Mouse (Mus musculus) erythroblast, embryonic 14.5 days (primary cell): ENCODE measurements at regions not wholly inside any gene's neighbourhood (a gene's known extent, or its start where the extent isn't known, plus 50 kb on each side); places are given as distances from the start of the nearest gene placed in this dataset.

Experiments used
- GATA1 ChIP-seq: IDR thresholded peaks from 2 replicates; pipeline ENCODE4 v1.6.1; 2012; ENCODE audit warnings: low read length, inconsistent platforms, mixed read lengths
- TAL1 ChIP-seq: IDR thresholded peaks from 3 replicates; pipeline ENCODE4 v1.6.1; 2012; ENCODE audit warnings: low read length, inconsistent platforms, mixed read lengths

DNA sequence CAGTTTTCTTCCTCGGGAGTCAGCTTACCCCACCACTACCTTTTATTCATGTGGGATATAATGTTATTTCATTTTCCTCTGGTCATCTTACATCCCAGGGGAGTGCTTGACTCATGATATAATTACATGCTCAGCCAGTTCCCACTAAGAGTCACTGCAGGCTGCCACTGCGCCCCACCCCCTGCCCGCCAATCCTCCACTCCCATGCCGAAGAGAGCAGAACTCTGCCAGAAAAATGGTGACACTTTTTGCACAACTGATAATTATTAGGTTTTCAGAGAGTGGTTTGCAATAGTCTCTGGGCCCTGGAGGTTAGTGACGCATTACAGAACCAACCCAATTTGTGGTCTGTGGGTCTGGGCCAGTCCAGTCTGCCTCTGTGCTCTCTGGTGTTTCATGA, 212.9 kb downstream of the Hlx start:
- no peak for TF ChIP-seq GATA1
- no peak for TF ChIP-seq TAL1
